Mouse (Mus musculus) liver, adult 2 months (tissue): ENCODE results near the gene Znfx1. TPM values are rescaled to one million over a fixed set of nuclear protein-coding genes. Genes with fewer than 3 reads are reported as not detected.
A peak's percentile ranks its signal among the peaks of the same experiment; 100 is the strongest.

Source experiments
- DNase-seq: peaks from one replicate; pipeline ENCODE4 v3.0.0-alpha.2; 2011; ENCODE audit warnings: low read depth, low spot score; ENCODE audit errors: extremely low read depth
- H3K27ac ChIP-seq: fragments of 200-500 bp; replicated peaks from 2 replicates; pipeline ENCODE4 v1.5.1; 2012; ENCODE audit warnings: low read depth, mild to moderate bottlenecking, control low read depth, inconsistent platforms, low read length; ENCODE audit not compliant: insufficient read depth
- H3K27me3 ChIP-seq: fragments of 200-500 bp; 2 replicates; pipeline ENCODE4 v1.6.1; 2012; ENCODE audit warnings: mild to moderate bottlenecking, moderate library complexity, low read length, inconsistent platforms; ENCODE audit not compliant: control insufficient read depth, insufficient read depth
- H3K36me3 ChIP-seq: fragments of 200-500 bp; 2 replicates; pipeline ENCODE4 v1.6.1; 2012; ENCODE audit warnings: low read length, inconsistent platforms; ENCODE audit not compliant: control insufficient read depth, insufficient read depth
- H3K4me1 ChIP-seq: fragments of 200-500 bp; 2 replicates; pipeline ENCODE4 v1.6.1; 2011; ENCODE audit warnings: low read length; ENCODE audit not compliant: control insufficient read depth, insufficient read depth
- H3K4me3 ChIP-seq: fragments of 200-500 bp; 2 replicates; pipeline ENCODE4 v1.5.1; 2011; ENCODE audit warnings: low read depth, mild to moderate bottlenecking, control low read depth, low read length, moderate library complexity; ENCODE audit not compliant: insufficient read depth
- H3K79me2 ChIP-seq: fragments of 200-500 bp; 2 replicates; pipeline ENCODE4 v1.6.1; 2012; ENCODE audit warnings: inconsistent platforms, mild to moderate bottlenecking, low read length, moderate library complexity; ENCODE audit not compliant: control insufficient read depth, insufficient read depth
- H3K9ac ChIP-seq: fragments of 200-500 bp; 2 replicates; pipeline ENCODE4 v1.6.1; 2012; ENCODE audit warnings: low read depth, mild to moderate bottlenecking, control low read depth, inconsistent platforms, low read length
- CTCF ChIP-seq: fragments of 200-500 bp; IDR thresholded peaks from 2 replicates; pipeline ENCODE4 v1.5.1; 2011; ENCODE audit warnings: low read depth, low read length, control low read depth
- POLR2A ChIP-seq: fragments of 200-500 bp; IDR thresholded peaks from 2 replicates; pipeline ENCODE4 v1.6.1; 2011; ENCODE audit warnings: low read length, control low read depth; ENCODE audit not compliant: insufficient read depth; ENCODE audit errors: extremely low read depth
- WGBS: fragments of 180-500 bp; shearing (Covaris S2); methylation state at CpG from one replicate; pipeline ENCODE4 v1.1.7; 2018; 5-methylcytosine and 5-hydroxymethylcytosine counted together
- polyA plus RNA-seq: library from polyadenylated mRNA; depleted of rRNA; stranded (reverse); fragments of >200 nt; gene quantifications from 2 replicates; pipeline ENCODE4 v1.2.3, GENCODE M21; 2012
- total RNA-seq: library from RNA; depleted of rRNA; stranded (reverse); fragments of >200 nt; gene quantifications from 2 replicates; pipeline ENCODE4 v1.2.3, GENCODE M21; 2014

The Znfx1 gene
- total and polyA plus RNA-seq, 2 experiments: 21.6 to 23.3 TPM

- H3K4me1 ChIP-seq: peaks cover 20% of the 10 kb centered on the region
- 22% methylated on average over 12 of the region's 12 CpGs for WGBS
Measured at GRCm38 (mm10) chr2:167059960-167060359, 2.9 kb downstream of the Znfx1 start.

GRCm38 (mm10) chr2:167059536-167059935, 3.3 kb downstream of the Znfx1 start:
- Histone ChIP-seq H3K4me3 (peak overlapping the region; percentile 56), H3K79me2 (peaks cover 24% of the 10 kb centered on the region; the same call in 1 of the 2 replicates), H3K9ac (peak overlapping the region; percentile 64), H3K4me1 (peaks cover 20% of the 10 kb centered on the region), H3K27me3 (no peaks in the 10 kb centered on the region), H3K36me3 (peaks cover 26% of the 10 kb centered on the region), H3K27ac (peak overlapping the region; percentile 73)
- DNase-seq: peak; percentile 30
- WGBS: 42% methylated on average over 8 of the region's 8 CpGs
- TF ChIP-seq CTCF: no peak
- no peak for TF ChIP-seq POLR2A

More at GRCm38 (mm10) chr2:167059960-167060359, 2.9 kb downstream of the Znfx1 start:
- Histone ChIP-seq H3K27me3 (no peaks in the 10 kb centered on the region), H3K9ac (peak overlapping the region; percentile 64), H3K79me2 (peaks cover 23% of the 10 kb centered on the region; the same call in 1 of the 2 replicates), H3K36me3 (peaks cover 24% of the 10 kb centered on the region), H3K27ac (peak overlapping the region; percentile 73), H3K4me3 (peak overlapping the region; percentile 56)
- TF ChIP-seq CTCF (no peak), POLR2A (no peak)
- DNase-seq: peak; percentile 77

- WGBS: 51% methylated on average over 3 of the region's 3 CpGs
Measured at GRCm38 (mm10) chr2:167058814-167059387, 3.9 kb downstream of the Znfx1 start.

GRCm38 (mm10) chr2:167058201-167058600, 4.6 kb downstream of the Znfx1 start:
- H3K9ac ChIP-seq: no peak overlapping the region
- no peak overlapping the region for H3K27ac ChIP-seq
- H3K4me1 ChIP-seq: peaks cover 18% of the 10 kb centered on the region
- DNase-seq: peak; percentile 34
- peaks cover 27% of the 10 kb centered on the region; the same call in 1 of the 2 replicates for H3K79me2 ChIP-seq
- peaks cover 30% of the 10 kb centered on the region for H3K36me3 ChIP-seq
- TF ChIP-seq POLR2A: no peak
- no peak for TF ChIP-seq CTCF
- H3K4me3 ChIP-seq: no peak overlapping the region
- H3K27me3 ChIP-seq: no peaks in the 10 kb centered on the region
- 51% methylated on average over 3 of the region's 3 CpGs for WGBS

More at GRCm38 (mm10) chr2:167058814-167059387, 3.9 kb downstream of the Znfx1 start:
- Histone ChIP-seq H3K4me1 (peaks cover 20% of the 10 kb centered on the region), H3K79me2 (peaks cover 24% of the 10 kb centered on the region; the same call in 1 of the 2 replicates), H3K9ac (no peak overlapping the region), H3K27me3 (no peaks in the 10 kb centered on the region), H3K4me3 (no peak overlapping the region), H3K27ac (no peak overlapping the region), H3K36me3 (peaks cover 26% of the 10 kb centered on the region)
- TF ChIP-seq POLR2A (no peak), CTCF (no peak)
- no peak for DNase-seq

- peaks cover 33% of the 10 kb centered on the region for H3K36me3 ChIP-seq
- TF ChIP-seq POLR2A: no peak
- TF ChIP-seq CTCF: no peak
Measured at GRCm38 (mm10) chr2:167056942-167057323, 5.9 kb downstream of the Znfx1 start.

More at GRCm38 (mm10) chr2:167056942-167057323, 5.9 kb downstream of the Znfx1 start:
- H3K9ac ChIP-seq: no peak overlapping the region
- peaks cover 18% of the 10 kb centered on the region for H3K4me1 ChIP-seq
- no peak for DNase-seq
- H3K27me3 ChIP-seq: no peaks in the 10 kb centered on the region
- no peak overlapping the region for H3K4me3 ChIP-seq
- no peak overlapping the region for H3K27ac ChIP-seq
- peaks cover 23% of the 10 kb centered on the region; the same call in 1 of the 2 replicates for H3K79me2 ChIP-seq
- 58% methylated on average over 5 of the region's 5 CpGs for WGBS
